8 mouse cellular contexts compared by ENCODE assay signal in the genomic region with DNA sequence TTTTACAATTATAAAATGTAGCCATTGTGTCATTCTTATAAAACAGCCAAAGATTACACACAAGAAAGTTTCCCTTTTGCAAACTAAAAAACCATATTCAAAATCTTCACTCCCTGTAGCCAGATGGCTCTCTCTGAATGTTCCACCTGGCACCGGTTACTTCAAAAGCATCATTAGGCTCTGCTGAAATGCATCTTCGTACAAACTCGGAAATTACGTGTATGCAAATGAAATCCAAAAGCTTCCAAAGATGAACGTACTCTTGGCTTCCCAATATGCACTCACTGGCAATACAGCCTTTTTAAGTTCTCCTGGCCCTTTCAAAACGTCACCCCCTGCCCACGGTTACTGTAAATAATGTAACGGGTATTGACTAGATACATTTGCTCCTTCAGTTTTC. TPM values are rescaled to one million over a fixed set of nuclear protein-coding genes. Genes with fewer than 3 reads are reported as not detected.
A peak's percentile ranks its signal among the peaks of the same experiment; 100 is the strongest.
DNase-seq lines count a peak whose midpoint lies in the region; ATAC-seq and TF ChIP-seq lines count a peak whose summit lies in the region.

No protein-coding gene starts in this region.

- TF ChIP-seq EP300 in MEL (IDR thresholded peaks at IDR 0.05; ENCODE audit: low read depth in 1 of 2, low read length in 2 of 2): no peak
- TF ChIP-seq EP300 in liver, postnatal 0 days (IDR thresholded peaks at IDR 0.05; ENCODE audit: low read depth): no peak

- peaks cover 26% of the 10 kb centered on the region for H3K4me1 ChIP-seq in heart, embryonic 15.5 days (replicated peaks)
- H3K4me1 ChIP-seq in MEL (ENCODE audit: control insufficient read depth in 1 of 2, insufficient read depth in 2 of 2, low read length in 2 of 2): no peaks in the 10 kb centered on the region
- peaks cover 45% of the 10 kb centered on the region for H3K4me1 ChIP-seq in forebrain, embryonic 13.5 days
- H3K4me1 ChIP-seq in liver, postnatal 0 days (ENCODE audit: insufficient read depth): peaks cover 6% of the 10 kb centered on the region; the same call in 1 of the 2 replicates

- TF ChIP-seq POLR2A in MEL (IDR thresholded peaks at IDR 0.05; ENCODE audit: control insufficient read depth in 1 of 2, insufficient read depth in 1 of 2, low read depth in 1 of 2, low read length in 2 of 2, poor library complexity in 1 of 2): no peak

- peak overlapping the region; percentile 80 for H3K4me3 ChIP-seq in heart, embryonic 15.5 days
- peak overlapping the region; percentile 79 to 80 for H3K4me3 ChIP-seq in MEL (ENCODE audit: control insufficient read depth in 1 of 2, insufficient read depth in 1 of 2, low read depth in 2 of 2, low read length in 2 of 2)
- peak overlapping the region; percentile 82 for H3K4me3 ChIP-seq in forebrain, embryonic 13.5 days
- peak overlapping the region; percentile 70 for H3K4me3 ChIP-seq in liver, postnatal 0 days (ENCODE audit: low read depth, low read length)

- H3K9me3 ChIP-seq in heart, embryonic 15.5 days (replicated peaks): no peaks in the 10 kb centered on the region
- no peaks in the 10 kb centered on the region for H3K9me3 ChIP-seq in MEL (replicated peaks; ENCODE audit: insufficient read depth, low read length)
- H3K9me3 ChIP-seq in forebrain, embryonic 13.5 days (replicated peaks): no peaks in the 10 kb centered on the region
- H3K9me3 ChIP-seq in liver, postnatal 0 days (ENCODE audit: low read length): no peaks in the 10 kb centered on the region

- no peak for ATAC-seq in heart, embryonic 15.5 days (replicated peaks; ENCODE audit: insufficient number of reproducible peaks, insufficient read depth, low FRiP score, low read depth)
- no peak for ATAC-seq in forebrain, embryonic 13.5 days
- no peak for ATAC-seq in liver, postnatal 0 days
- no peak for ATAC-seq in megakaryocyte progenitor cell, adult 5-6 weeks (replicated peaks; ENCODE audit: poor library complexity)

- H3K27ac ChIP-seq in heart, embryonic 15.5 days: no peak overlapping the region
- H3K27ac ChIP-seq in MEL (ENCODE audit: control insufficient read depth, low read depth, low read length): no peak overlapping the region
- no peak overlapping the region for H3K27ac ChIP-seq in forebrain, embryonic 13.5 days
- peak overlapping the region; percentile 90 for H3K27ac ChIP-seq in liver, postnatal 0 days (ENCODE audit: low read depth)

- H3K27me3 ChIP-seq in heart, embryonic 15.5 days: no peaks in the 10 kb centered on the region
- no peaks in the 10 kb centered on the region for H3K27me3 ChIP-seq in MEL (ENCODE audit: control insufficient read depth in 1 of 2, insufficient read depth in 2 of 2, low read length in 2 of 2)
- H3K27me3 ChIP-seq in forebrain, embryonic 13.5 days: no peaks in the 10 kb centered on the region
- no peaks in the 10 kb centered on the region for H3K27me3 ChIP-seq in liver, postnatal 0 days (ENCODE audit: insufficient read depth, low read length)

- no peak for TF ChIP-seq RAD21 in MEL (IDR thresholded peaks at IDR 0.05; ENCODE audit: low read depth, low read length)

- peaks cover 6% of the 10 kb centered on the region; the same call in 1 of the 2 replicates for H3K36me3 ChIP-seq in heart, embryonic 15.5 days
- peaks cover 0 to 5% of the 10 kb centered on the region in 2 experiments; a peak in 2 of 4 replicates for H3K36me3 ChIP-seq in MEL (ENCODE audit: control insufficient read depth in 1 of 2, insufficient read depth in 2 of 2, low read length in 2 of 2)
- H3K36me3 ChIP-seq in forebrain, embryonic 13.5 days (ENCODE audit: poor library complexity, severe bottlenecking): 0 out of 2 replicates have a peak, but pooled peaks cover 10% of the 10 kb centered on the region
- peaks cover 6% of the 10 kb centered on the region; the same call in 1 of the 2 replicates for H3K36me3 ChIP-seq in liver, postnatal 0 days (replicated peaks; ENCODE audit: insufficient read depth, low read length)

- 36% methylated on average over 8 of the region's 8 CpGs for WGBS in heart, embryonic 15.5 days
- WGBS in forebrain, embryonic 13.5 days: 40% methylated on average over 8 of the region's 8 CpGs
- WGBS in liver, postnatal 0 days (ENCODE audit: insufficient replicate concordance): 44% methylated on average over 8 of the region's 8 CpGs

- peak overlapping the region; percentile 84 for H3K9ac ChIP-seq in heart, embryonic 15.5 days
- H3K9ac ChIP-seq in MEL (ENCODE audit: control insufficient read depth, low read depth, low read length, poor library complexity, severe bottlenecking): peak overlapping the region; percentile 80
- H3K9ac ChIP-seq in forebrain, embryonic 13.5 days: peak overlapping the region; percentile 80
- H3K9ac ChIP-seq in liver, postnatal 0 days (replicated peaks): peak overlapping the region; percentile 84

- peaks cover 7% of the 10 kb centered on the region; the same call in 1 of the 2 replicates for H3K79me2 ChIP-seq in MEL (ENCODE audit: control insufficient read depth, insufficient read depth, low read length, poor library complexity)

- H3K4me2 ChIP-seq in heart, embryonic 15.5 days: peak overlapping the region; percentile 74
- H3K4me2 ChIP-seq in forebrain, embryonic 13.5 days: peak overlapping the region; percentile 61
- peak overlapping the region; percentile 74 for H3K4me2 ChIP-seq in liver, postnatal 0 days (ENCODE audit: low read depth, low read length)

- no peak for DNase-seq in heart, adult 18-20 months
- DNase-seq in MEL (ENCODE audit: low read depth, low spot score): no peak
- no peak for DNase-seq in liver, postnatal 0 days
- DNase-seq in right cerebral cortex, postnatal 14 days: no peak
- DNase-seq in urinary bladder, postnatal 14 days (ENCODE audit: low spot score): no peak

- no peak for TF ChIP-seq CTCF in MEL (IDR thresholded peaks at IDR 0.05 in 2 of 3, conservative IDR thresholded peaks at IDR 0.05 in 1 of 3; ENCODE audit: control insufficient read depth in 1 of 3, insufficient read depth in 1 of 3, low read depth in 2 of 3, low read length in 3 of 3, poor library complexity in 1 of 3, severe bottlenecking in 1 of 3)
- TF ChIP-seq CTCF in liver, postnatal 0 days (IDR thresholded peaks at IDR 0.05; ENCODE audit: low read depth): no peak

TF ChIP-seq in MEL, 35 proteins besides CTCF, POLR2A, EP300 and RAD21:
- no peak for TF ChIP-seq E2F4 (IDR thresholded peaks at IDR 0.05; ENCODE audit: borderline replicate concordance, low read depth, low read length)
- no peak for TF ChIP-seq SIN3A (IDR thresholded peaks at IDR 0.05; ENCODE audit: low read length)
- TF ChIP-seq TAL1 (IDR thresholded peaks at IDR 0.05; ENCODE audit: low read length): no peak
- no peak for TF ChIP-seq RCOR1 (IDR thresholded peaks at IDR 0.05; ENCODE audit: low read depth, low read length)
- no peak for TF ChIP-seq ZNF384 (IDR thresholded peaks at IDR 0.05; ENCODE audit: low read depth, low read length)
- TF ChIP-seq ZC3H11A (IDR thresholded peaks at IDR 0.05; ENCODE audit: low read depth, low read length): no peak
- no peak for TF ChIP-seq GATA1 (IDR thresholded peaks at IDR 0.05; ENCODE audit: low read depth, low read length)
- TF ChIP-seq NELFE (IDR thresholded peaks at IDR 0.05; ENCODE audit: low read depth, low read length): no peak
- no peak for TF ChIP-seq CHD2 (IDR thresholded peaks at IDR 0.05; ENCODE audit: low read length)
- TF ChIP-seq JUND (IDR thresholded peaks at IDR 0.05; ENCODE audit: low read depth, low read length): no peak
- no peak for TF ChIP-seq HCFC1 (IDR thresholded peaks at IDR 0.05; ENCODE audit: low read depth, low read length)
- TF ChIP-seq MAX (IDR thresholded peaks at IDR 0.05; ENCODE audit: low read length): no peak

RNA-seq across cellular contexts. Expression of gene Lrrc28, which starts 0.8 kb away (rescaled TPM):
- 10.7 and 11.5 TPM in 2 replicates for polyA plus RNA-seq in heart, embryonic 15.5 days (2015; fragmentation: Nextera tagmentation; extraction: Ambion mirVana)
- 10 to 100 TPM; 12.8 to 13.9 TPM for total RNA-seq in heart, adult 18-20 months (2021)
- total RNA-seq in MEL (2012; rRNA removed): 9.7 and 10.0 TPM in 2 replicates
- 10 to 100 TPM in 1 of 2 experiments, not detected in 1; 16.0 TPM for polyA plus RNA-seq in MEL (2012; ENCODE audit: insufficient read depth in 1 of 2, insufficient read length in 2 of 2, low read depth in 1 of 2, low replicate concordance in 2 of 2, missing spikeins in 1 of 2)
- polyA plus RNA-seq in forebrain, embryonic 13.5 days (2015; fragmentation: Nextera tagmentation; extraction: Ambion mirVana): 28.1 and 31.1 TPM in 2 replicates
- 10.6 and 12.6 TPM in 2 replicates for polyA plus RNA-seq in liver, postnatal 0 days (2015; fragmentation: Nextera tagmentation; extraction: Ambion mirVana)
- total RNA-seq in megakaryocyte progenitor cell, adult 5-6 weeks (2015): 6.2 and 9.6 TPM in 2 replicates
- 15.3 and 16.9 TPM in 2 replicates for total RNA-seq in megakaryocyte progenitor cell, adult 5-6 weeks (2017)

RNA-seq across cellular contexts. Expression of gene Ttc23, which starts 2.9 kb away (rescaled TPM):
- 15.7 and 20.4 TPM in 2 replicates for polyA plus RNA-seq in heart, embryonic 15.5 days (2015; fragmentation: Nextera tagmentation; extraction: Ambion mirVana)
- 10 to 100 TPM; 16.7 to 18.2 TPM for total RNA-seq in heart, adult 18-20 months (2021)
- 0.42 and 0.82 TPM in 2 replicates for total RNA-seq in MEL (2012; rRNA removed)
- polyA plus RNA-seq in MEL (2012; ENCODE audit: insufficient read depth in 1 of 2, insufficient read length in 2 of 2, low read depth in 1 of 2, low replicate concordance in 2 of 2, missing spikeins in 1 of 2): 1 to 10 TPM in 1 of 2 experiments, not detected in 1; 4.8 TPM
- 18.7 and 21.5 TPM in 2 replicates for polyA plus RNA-seq in forebrain, embryonic 13.5 days (2015; fragmentation: Nextera tagmentation; extraction: Ambion mirVana)
- polyA plus RNA-seq in liver, postnatal 0 days (2015; fragmentation: Nextera tagmentation; extraction: Ambion mirVana): 8.4 and 9.0 TPM in 2 replicates
- 0.56 and 1.8 TPM in 2 replicates for total RNA-seq in megakaryocyte progenitor cell, adult 5-6 weeks (2015)
- total RNA-seq in megakaryocyte progenitor cell, adult 5-6 weeks (2017): 1.8 and 2.9 TPM in 2 replicates
